Comparison of ENCODE assay signal across 8 mouse cellular contexts in the genomic region with DNA sequence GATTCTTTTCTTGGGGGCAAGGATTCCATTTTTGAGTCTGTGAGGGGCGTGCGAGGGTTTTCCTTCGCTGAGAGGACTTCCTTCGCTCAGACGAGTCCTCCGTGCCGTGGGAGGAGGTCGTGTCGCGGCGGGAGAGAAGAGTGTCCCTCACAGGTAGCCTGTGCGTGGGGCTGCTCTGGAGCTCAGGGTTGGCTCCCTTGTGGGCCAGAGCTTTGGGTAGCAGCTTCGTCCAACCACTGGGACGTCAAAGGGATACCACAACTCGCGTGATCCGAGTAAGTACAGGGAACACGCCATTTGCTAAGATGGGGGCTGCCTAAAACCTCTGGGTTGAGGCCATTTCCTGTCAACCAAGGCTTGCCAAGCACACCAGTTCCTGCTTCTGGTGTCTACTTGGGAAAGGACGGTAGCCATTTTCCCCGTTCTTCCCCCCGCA. TPM values are rescaled to one million over a fixed set of nuclear protein-coding genes. Genes with fewer than 3 reads are reported as not detected.
DNase-seq lines count a peak whose midpoint lies in the region; ATAC-seq lines count a peak whose summit lies in the region.

No protein-coding gene starts in this region.

- H3K4me3 ChIP-seq in embryonic facial prominence, embryonic 12.5 days: peak overlapping the region; percentile 65
- H3K4me3 ChIP-seq in intestine, embryonic 15.5 days (replicated peaks): peak overlapping the region; percentile 81
- H3K4me3 ChIP-seq in neural tube, embryonic 14.5 days (ENCODE audit: low read depth, low read length): peak overlapping the region; percentile 80

- no peaks in the 10 kb centered on the region for H3K36me3 ChIP-seq in embryonic facial prominence, embryonic 12.5 days
- H3K36me3 ChIP-seq in intestine, embryonic 15.5 days: no peaks in the 10 kb centered on the region
- H3K36me3 ChIP-seq in neural tube, embryonic 14.5 days (ENCODE audit: control insufficient read depth, insufficient read depth, low read length): no peaks in the 10 kb centered on the region

- H3K4me2 ChIP-seq in embryonic facial prominence, embryonic 12.5 days (replicated peaks): peak overlapping the region; percentile 62
- H3K4me2 ChIP-seq in intestine, embryonic 15.5 days (replicated peaks): peak overlapping the region; percentile 68
- H3K4me2 ChIP-seq in neural tube, embryonic 14.5 days (ENCODE audit: low read depth, low read length): peak overlapping the region; percentile 64

- peak overlapping the region; percentile 93 for H3K27ac ChIP-seq in embryonic facial prominence, embryonic 12.5 days
- peak overlapping the region; percentile 95 for H3K27ac ChIP-seq in intestine, embryonic 15.5 days
- H3K27ac ChIP-seq in neural tube, embryonic 14.5 days (ENCODE audit: low read depth, low read length): peak overlapping the region; percentile 92

- peak overlapping the region; percentile 74; the same call in 1 of the 2 replicates for H3K9ac ChIP-seq in embryonic facial prominence, embryonic 12.5 days
- peak overlapping the region; percentile 74 for H3K9ac ChIP-seq in intestine, embryonic 15.5 days
- H3K9ac ChIP-seq in neural tube, embryonic 14.5 days (replicated peaks; ENCODE audit: low read depth, low read length): peak overlapping the region; percentile 74

- DNase-seq in layer of hippocampus, adult 9-10 months (ENCODE audit: low spot score): peak; percentile 32
- DNase-seq in layer of hippocampus, adult 11-12 months (ENCODE audit: low spot score): no peak
- no peak for DNase-seq in ovary, postnatal 14 days (ENCODE audit: low spot score)
- DNase-seq in frontal cortex, adult 2 months (ENCODE audit: extremely low spot score in 1 of 2, low spot score in 1 of 2): no peak
- DNase-seq in gastrocnemius, adult 8-10 months (ENCODE audit: low spot score in 2 of 2): no peak

- 51% methylated on average over 21 of the region's 21 CpGs for WGBS in embryonic facial prominence, embryonic 12.5 days
- 48% methylated on average over 21 of the region's 21 CpGs for WGBS in intestine, embryonic 15.5 days
- 44% methylated on average over 21 of the region's 21 CpGs for WGBS in neural tube, embryonic 14.5 days

- peaks cover 14% of the 10 kb centered on the region for H3K27me3 ChIP-seq in embryonic facial prominence, embryonic 12.5 days
- H3K27me3 ChIP-seq in intestine, embryonic 15.5 days (replicated peaks): no peaks in the 10 kb centered on the region; the same call in 1 of the 2 replicates
- H3K27me3 ChIP-seq in neural tube, embryonic 14.5 days (ENCODE audit: control insufficient read depth, insufficient read depth, low read length): peaks cover 16% of the 10 kb centered on the region

- no peaks in the 10 kb centered on the region for H3K4me1 ChIP-seq in embryonic facial prominence, embryonic 12.5 days
- no peaks in the 10 kb centered on the region for H3K4me1 ChIP-seq in intestine, embryonic 15.5 days (replicated peaks)
- no peaks in the 10 kb centered on the region for H3K4me1 ChIP-seq in neural tube, embryonic 14.5 days (ENCODE audit: control insufficient read depth, insufficient read depth, low read length)

- ATAC-seq in embryonic facial prominence, embryonic 12.5 days (ENCODE audit: insufficient number of reproducible peaks, insufficient read depth, low FRiP score, low TSS enrichment): no peak; the same call in 1 of the 2 replicates
- peak; percentile 69 for ATAC-seq in intestine, embryonic 15.5 days
- peak; percentile 57 for ATAC-seq in neural tube, embryonic 14.5 days (ENCODE audit: low read depth)

- 0 out of 2 replicates have a peak, but pooled peaks cover 5% of the 10 kb centered on the region for H3K9me3 ChIP-seq in embryonic facial prominence, embryonic 12.5 days
- no peaks in the 10 kb centered on the region for H3K9me3 ChIP-seq in intestine, embryonic 15.5 days
- H3K9me3 ChIP-seq in neural tube, embryonic 14.5 days (ENCODE audit: control insufficient read depth, low read length): no peaks in the 10 kb centered on the region

RNA-seq across cellular contexts. Expression of gene Zfp518a, which starts 0.4 kb away (rescaled TPM):
- polyA plus RNA-seq in embryonic facial prominence, embryonic 12.5 days (2016; fragmentation: Nextera tagmentation; extraction: Ambion mirVana): 13.5 and 14.4 TPM in 2 replicates
- polyA plus RNA-seq in intestine, embryonic 15.5 days (2015; fragmentation: Nextera tagmentation; extraction: Ambion mirVana): 12.3 and 13.3 TPM in 2 replicates
- polyA plus RNA-seq in neural tube, embryonic 14.5 days (2014; fragmentation: Nextera tagmentation; extraction: Ambion mirVana): 8.2 and 10.8 TPM in 2 replicates
- 4.5 and 5.5 TPM in 2 replicates for polyA plus RNA-seq in frontal cortex, adult 2 months (2012; rRNA removed)
- 1 to 10 TPM; 4.5 to 6.6 (median 5.1) TPM for total RNA-seq in gastrocnemius, adult 8-10 months (2022)
